Mouse (Mus musculus): Measurements from ENCODE around the gene Bfsp1.

Bfsp1 gene

DNA sequence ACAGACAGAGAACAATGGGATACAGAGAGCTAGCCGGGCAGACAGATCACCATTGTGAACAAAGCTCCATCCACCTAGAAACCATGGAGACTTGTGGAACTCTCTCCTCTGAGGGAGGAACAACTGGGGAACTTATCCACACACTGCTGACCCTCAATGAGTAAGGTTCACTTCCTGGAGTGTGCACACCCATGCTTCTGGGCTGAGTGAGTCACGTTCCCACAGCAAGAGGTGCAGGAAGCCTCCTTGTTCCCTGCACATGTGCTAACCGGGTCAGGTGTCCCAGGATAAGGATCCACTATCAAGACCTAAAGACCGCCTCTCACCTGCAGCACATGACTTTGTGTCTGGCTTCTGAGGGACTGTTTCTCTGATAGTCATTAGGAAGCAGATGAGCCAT, 9.5 kb downstream of the Bfsp1 start:
- no peak for DNase-seq (ENCODE audit: low spot score in 2 of 2)

DNA sequence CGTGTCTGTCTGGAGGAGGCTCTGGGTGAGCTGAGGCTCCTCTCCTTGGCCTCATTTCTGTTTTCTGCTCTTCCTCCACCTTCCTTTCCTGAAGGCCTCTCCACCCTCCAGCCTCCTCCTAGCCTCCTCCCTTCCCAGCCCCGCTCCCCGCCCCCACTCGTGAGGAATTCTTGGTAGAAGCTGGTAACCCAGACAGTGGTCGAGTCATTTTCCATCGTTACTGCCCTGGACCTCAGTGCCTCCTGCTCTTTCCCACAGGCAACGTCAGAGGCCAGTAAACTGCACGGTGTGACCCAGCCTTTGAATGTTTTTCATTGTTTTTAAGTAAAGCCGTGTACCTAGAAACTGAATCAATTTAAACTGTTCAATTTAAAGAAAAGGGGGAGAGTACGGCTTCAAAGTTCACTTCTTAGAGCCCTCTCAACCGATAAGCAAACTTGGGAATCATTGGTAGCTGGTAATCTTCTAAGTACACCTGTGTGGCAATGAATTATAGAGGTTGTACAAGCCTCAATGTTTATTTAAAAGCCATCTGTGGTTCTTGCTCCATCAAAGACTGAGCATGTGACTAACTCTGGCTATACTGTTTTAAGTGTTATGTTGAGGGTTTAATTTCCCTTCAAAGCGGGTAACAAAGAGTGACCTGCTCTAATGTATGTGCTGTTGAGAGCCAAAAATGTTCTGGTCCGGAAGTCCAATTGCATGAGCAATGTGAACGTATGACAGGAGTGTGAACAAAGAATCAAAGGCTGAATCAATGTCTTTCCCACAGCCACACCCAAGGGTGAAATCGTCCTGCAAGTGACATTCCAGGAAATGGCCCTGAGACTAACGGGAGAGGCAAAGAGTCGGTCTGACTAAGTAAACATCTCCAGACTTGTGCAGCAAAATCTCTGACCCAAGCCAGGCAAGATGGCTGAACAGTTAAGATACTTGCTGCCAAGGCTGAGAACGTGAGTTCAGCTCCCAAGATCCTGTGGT, 10.4 kb downstream of the Bfsp1 start:
- DNase-seq (ENCODE audit: low spot score in 2 of 2): no peak

DNA sequence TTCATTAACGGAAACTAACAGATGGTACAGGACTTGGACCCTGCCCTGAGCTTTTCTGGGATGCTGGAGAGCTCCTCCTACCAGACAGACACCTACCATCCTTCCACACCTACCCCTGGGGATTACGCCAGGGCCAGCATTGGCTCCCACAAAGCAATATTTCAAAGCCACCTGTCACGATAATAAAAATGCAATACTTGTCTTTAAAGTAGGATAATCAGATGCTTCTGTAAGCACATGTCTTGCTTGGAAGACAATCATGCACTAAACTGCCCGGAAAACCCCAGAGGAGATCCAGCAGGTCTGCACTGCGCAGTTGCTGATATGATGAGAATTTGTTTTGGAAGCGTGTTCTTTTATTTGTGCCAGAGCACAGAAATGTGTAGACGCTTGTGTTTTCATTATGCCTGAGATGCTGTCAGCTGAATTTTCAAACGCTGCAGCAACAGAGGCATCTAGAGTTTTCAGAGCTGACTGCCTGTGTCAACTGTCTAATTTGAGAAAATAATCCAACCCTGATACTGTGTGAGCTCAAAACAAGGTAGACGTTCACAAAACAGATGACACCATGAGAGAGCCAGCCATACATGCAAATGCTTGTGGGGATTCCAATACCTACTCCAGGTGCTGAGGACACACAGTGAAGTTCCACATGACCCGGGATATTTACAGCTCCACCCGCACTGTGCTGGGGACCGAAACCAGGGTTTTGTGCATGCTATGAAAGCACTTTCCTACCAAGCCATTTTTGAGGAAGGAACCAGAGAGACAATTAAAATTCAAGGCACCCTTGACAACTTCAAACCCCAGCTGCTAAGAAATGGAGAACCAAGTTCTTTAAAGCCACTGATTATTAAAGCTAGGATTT, 11.4 kb downstream of the Bfsp1 start:
- DNase-seq (ENCODE audit: low spot score in 2 of 2): no peak

DNA sequence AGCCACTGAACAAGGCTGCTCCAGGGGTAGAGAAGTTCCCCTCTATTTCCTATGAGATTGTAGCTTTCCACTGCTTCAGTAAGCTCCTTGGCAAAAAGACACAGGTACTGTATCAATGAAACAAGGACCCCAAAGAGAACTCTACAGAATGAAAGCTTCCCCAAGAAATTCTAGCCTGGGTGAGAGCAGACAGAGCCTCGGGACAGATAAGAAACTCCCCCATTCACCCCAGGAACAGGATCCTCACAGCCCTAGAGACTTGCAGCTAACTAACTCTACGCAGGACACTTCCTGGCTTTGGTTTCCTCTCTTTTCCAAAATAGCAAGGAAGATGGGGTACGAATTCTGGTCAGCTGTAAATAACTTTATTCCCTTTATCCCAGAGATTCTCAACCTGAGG, 15.7 kb downstream of the Bfsp1 start:
- no peak for DNase-seq (ENCODE audit: low spot score in 2 of 2)

DNA sequence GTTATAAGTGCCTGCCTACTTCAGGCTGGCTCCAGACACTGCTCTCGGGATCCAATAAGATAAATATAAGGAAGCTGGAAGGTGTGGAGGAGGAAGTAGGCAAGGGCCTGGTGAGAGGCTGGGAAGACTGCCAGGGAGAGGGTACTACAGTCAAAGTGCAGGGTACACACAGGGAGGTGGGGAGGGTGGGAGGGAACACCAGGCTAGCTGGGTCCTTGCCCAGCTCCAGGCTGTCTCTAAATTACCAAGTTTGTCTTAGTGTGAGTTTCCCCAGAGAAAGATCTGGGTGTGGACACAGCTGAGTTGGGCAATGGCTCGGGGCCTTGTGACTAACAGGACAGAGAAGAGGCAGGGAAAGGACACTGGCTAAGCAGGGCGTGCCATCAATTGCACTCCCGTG, 16.2 kb downstream of the Bfsp1 start:
- no peak for DNase-seq (ENCODE audit: low spot score in 2 of 2)

DNA sequence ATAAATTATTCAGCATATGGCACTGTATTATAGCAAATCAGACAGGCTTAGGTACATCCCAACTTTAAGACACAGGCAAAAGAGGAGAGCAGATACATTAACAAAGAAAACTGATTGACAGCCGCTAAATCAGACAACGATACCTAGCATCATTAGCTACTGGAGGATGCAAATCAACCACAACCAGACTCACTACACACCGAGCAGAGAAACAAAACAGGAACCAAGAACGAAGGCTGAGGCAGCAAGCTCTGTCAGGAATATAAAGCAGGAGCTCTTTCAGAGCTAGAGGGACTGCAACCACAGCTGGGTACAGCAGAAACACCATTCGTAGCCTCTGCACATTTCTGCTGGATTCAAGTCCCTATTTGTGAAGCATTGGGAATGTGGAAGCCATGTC, 18.2 kb downstream of the Bfsp1 start:
- no peak for DNase-seq (ENCODE audit: low spot score in 2 of 2)

DNA sequence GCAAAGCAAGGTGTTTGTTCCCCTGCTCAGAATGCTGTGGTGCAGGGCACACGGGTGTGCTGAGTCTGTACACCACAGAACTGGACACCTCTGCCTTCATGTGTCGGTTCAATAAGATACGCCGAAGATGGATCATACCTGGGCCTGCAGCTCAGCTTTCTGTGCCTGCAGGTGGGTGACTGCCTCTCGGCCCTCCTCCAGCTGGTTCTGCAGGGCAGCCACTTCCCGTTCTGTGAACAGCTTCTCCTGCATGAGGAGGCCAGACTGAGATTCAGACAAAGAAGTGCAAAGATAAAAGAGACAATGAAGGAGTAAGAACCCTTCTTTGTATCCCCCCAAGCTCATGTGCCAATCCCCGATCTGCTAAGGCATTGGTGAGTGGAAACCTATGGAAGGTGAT, 21.4 kb downstream of the Bfsp1 start:
- no peak for DNase-seq (ENCODE audit: low spot score in 2 of 2)

DNA sequence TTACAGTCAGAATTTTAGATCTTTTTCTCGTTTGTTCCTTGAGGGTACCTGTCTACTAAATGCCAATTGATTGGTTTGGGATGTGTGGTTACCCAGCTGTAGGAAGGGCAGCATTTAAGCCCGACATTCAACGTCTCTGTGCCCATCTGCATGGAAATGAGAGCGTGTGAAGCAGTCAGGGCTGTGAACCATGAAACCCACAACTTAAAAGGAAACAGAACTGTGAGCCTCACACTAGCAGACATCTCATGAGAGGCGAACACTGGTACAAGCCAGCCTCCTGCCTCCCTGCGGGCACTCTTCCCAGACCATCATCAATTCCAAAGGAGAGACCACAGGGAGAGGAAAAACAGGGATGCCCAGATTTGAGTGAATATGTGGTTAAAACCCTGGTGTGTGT, 22.1 kb downstream of the Bfsp1 start:
- no peak for DNase-seq (ENCODE audit: low spot score in 2 of 2)

DNA sequence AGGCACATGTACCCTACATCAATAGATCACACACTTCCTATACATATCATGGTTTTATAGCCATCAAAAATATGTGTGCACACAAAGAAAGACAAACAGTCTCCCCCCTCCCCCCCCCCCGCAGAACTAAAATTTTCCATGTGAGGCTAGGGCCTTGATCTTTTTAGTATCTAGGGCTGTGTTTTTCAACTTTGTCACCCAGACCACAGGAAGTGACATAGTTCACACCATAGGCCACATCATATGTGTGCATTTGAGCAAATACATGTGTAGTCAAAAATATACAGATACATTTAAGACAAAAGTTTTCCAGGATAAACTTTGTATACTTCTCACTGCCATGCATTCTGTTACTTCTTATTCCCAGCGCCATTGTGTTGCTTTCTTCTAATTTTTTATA, 23.5 kb downstream of the Bfsp1 start:
- no peak for DNase-seq (ENCODE audit: low spot score in 2 of 2)

DNA sequence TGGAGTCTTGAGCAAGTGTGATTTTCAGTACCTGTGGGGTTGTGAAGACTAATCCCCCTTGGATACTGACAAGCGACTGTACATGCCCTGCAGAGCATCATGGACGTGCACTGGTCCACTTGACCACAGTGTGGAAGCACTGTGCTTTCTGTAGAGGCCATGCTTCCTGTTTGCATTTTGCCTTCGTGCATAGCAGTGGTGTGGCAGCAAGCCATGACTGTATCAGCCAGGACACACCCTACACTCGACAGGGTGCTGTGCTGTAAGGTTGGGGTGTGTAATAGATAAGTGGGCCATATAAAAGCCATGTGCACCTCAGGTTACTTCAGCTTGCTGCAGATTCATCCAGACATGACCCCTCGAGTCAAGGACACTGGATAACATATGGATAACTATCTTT, 24.3 kb downstream of the Bfsp1 start:
- no peak for DNase-seq (ENCODE audit: low spot score in 2 of 2)

DNA sequence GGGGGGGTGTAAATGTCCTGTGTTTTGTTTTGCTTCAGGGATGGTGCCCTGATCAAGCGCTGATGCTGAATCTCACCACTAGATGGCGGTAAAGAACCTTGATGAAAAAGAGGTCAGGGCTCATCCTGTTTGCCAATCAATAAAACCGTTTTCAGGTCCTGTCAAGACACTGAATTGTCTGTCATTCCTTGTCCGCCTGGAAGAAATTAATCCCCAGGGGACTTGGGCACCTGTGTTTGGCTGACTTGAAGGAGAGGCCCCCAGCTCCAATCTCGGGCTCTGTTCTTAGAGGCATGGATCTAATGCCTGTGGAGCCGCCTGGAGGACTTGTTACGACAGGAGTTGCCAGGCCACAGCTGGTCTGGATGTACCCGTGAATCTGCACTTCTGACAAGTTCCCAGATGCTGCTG, 25.7 kb downstream of the Bfsp1 start:
- DNase-seq (ENCODE audit: low spot score in 2 of 2): peak; percentile 45 to 65

DNA sequence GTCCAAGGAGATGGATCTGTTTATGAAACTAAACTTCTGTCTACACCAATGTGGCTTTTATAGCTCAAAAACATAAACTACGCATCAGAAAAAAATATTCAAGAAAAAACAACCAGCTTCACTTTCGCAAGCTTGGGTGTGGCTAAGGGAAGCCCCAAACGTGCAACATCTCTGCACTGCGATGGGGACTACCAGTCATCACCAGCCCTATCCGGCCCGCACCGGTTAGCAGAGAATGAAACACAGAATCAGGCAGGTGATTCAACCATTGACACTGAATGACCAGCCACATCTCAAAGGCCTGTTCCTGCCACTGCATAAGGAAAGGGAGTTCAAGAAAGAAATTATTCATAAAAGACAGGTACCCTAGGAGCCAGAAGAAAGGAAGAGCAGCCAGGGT, 27.2 kb downstream of the Bfsp1 start:
- no peak for DNase-seq (ENCODE audit: low spot score in 2 of 2)

DNA sequence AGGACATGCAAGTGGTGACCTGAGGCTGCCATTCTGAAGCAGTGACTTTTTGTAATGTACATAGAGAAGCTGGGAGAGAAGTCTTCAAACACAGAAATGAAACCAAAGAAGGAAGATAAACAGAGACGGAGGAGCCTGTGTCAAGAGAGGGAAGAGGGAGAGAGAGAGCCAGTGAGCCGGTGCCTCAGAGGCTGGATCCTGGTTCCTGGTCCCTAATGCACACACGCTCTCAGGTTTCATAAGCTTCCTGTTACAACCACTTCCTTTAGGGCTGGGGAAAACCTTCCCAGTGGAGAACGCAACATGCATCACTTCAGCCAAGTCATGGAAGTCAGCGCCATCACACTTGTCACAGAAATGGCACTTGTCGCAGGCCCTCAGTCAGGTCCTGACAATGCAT, 28.9 kb downstream of the Bfsp1 start:
- DNase-seq (ENCODE audit: low spot score in 2 of 2): no peak

DNA sequence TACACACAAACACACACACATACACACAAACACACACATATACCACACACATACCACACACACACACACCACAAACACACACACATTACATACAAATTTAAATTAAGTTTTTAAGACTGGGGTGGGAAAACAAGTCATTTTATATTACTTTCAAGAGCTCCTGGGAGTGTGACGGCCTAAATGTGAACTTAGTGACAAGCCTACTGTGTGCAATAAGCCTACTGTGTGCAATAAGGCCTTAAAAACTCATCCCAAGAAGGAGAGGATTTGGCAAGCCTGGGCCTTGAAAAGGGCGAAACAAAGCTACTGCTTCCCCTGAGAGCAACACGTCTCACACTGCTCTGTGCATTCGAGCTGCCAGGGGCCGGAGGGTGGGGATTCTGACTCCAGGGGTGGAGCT, 30.3 kb downstream of the Bfsp1 start:
- no peak for DNase-seq (ENCODE audit: low spot score in 2 of 2)

DNA sequence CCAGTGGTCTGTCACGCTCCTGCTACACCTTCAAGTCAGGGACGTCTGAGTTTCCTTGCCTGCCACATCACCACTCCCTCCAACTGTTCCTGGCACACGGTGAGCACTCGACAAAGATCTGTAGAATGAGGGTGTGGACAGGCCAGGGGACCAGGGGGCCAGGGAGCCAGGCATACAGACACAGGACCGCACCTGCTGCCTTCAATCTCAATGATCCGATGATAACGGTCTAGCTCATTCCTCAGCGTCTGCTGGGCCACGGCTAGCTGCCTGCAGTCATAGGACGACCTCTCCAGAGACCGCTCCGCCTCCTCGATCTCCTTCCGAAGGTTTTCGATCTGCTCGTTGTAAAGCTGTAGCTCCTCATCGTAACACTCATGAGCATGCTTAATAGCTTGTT, 31.3 kb downstream of the Bfsp1 start:
- DNase-seq (ENCODE audit: low spot score in 2 of 2): no peak

DNA sequence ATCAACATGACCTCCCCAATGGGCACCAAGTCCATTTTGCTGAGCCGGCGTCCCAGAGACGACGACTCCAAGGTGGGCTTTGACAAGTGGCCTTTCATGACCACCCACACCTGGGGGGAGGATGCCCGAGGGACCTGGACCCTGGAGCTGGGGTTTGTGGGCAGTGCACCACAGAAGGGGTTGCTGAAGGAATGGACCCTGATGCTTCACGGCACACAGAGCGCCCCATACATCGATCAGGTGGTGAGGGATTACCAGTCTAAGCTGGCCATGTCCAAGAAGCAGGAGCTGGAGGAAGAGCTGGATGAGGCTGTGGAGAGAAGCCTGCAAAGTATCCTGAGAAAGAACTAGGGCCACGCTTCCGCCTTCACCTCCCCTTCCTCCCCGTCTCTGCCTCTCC, 49.5 kb downstream of the Bfsp1 start:
- no peak for DNase-seq (ENCODE audit: low spot score in 2 of 2)

DNA sequence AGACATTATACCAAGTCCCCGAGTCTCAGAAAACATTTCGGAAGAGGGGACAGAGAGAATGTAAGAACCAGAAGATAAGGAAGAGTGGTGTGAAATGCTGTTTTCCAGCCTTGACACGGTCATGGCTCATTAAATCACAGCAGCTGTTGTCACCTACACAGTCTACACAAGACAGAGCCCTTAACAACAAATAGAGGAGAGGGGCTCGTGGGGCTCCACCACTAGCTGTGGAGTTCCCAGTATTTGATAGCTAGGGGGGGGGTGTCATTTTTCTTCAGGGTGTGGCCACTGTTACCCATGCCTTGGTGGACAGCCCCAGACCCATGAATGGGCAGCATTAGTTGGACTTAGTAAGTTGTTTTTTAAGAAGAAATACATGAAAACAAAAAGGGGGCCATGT, 50.7 kb downstream of the Bfsp1 start:
- no peak for DNase-seq (ENCODE audit: low spot score in 2 of 2)

DNA sequence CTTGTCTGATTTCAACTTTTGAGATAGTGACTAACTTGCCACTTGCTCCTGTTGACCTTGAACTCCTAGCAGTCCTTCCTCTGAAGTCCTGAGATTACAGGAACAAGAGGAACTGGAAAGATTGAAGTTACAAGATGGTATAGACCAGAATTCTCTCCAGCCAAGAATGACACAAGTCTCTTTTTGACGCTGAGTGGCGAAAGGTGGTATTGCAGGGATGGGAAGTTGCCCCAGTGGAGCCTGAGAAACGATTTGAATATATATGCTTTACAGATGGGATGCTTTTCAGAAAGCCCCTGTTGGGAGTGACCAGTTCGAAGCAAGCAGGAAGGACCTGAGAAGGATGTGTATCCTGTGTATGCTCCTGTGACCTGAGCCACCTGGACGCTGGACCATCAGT, 54.2 kb downstream of the Bfsp1 start:
- no peak for DNase-seq (ENCODE audit: low spot score in 2 of 2)

DNA sequence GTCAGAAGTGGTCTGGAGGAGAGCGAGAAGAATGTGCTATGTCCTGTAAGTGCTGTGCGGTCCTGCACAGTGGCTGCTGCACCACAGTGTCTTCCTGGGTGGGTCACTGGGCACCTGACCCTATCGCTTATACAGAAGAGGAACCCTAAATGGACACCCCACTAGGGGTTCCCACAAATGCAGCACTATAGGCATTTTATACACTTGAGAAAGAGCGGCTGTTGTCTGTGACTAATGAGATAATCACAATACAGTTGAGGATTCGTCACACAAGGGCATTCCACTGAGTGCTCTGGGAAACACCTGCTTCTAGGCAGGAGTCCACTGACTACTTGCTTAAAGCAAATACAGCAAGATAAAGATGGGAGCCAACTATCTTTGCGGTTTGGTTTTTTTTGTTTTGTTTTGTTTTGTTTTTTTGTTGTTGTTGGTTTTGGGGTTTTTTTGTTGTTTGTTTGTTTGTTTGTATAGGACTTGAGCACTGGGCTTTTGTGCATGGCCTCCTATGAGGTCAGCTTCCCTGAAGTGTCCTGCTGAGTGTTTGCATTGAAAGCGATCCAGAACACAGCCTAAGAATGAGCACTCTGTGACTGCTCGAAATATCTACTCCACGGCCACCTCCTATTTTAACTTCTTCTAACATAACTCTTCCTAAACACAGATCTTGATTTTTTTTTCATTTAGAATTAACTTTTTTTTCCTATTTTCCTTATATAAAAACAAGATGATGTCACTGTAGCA, 55.9 kb downstream of the Bfsp1 start:
- DNase-seq (ENCODE audit: low spot score in 2 of 2): no peak

DNA sequence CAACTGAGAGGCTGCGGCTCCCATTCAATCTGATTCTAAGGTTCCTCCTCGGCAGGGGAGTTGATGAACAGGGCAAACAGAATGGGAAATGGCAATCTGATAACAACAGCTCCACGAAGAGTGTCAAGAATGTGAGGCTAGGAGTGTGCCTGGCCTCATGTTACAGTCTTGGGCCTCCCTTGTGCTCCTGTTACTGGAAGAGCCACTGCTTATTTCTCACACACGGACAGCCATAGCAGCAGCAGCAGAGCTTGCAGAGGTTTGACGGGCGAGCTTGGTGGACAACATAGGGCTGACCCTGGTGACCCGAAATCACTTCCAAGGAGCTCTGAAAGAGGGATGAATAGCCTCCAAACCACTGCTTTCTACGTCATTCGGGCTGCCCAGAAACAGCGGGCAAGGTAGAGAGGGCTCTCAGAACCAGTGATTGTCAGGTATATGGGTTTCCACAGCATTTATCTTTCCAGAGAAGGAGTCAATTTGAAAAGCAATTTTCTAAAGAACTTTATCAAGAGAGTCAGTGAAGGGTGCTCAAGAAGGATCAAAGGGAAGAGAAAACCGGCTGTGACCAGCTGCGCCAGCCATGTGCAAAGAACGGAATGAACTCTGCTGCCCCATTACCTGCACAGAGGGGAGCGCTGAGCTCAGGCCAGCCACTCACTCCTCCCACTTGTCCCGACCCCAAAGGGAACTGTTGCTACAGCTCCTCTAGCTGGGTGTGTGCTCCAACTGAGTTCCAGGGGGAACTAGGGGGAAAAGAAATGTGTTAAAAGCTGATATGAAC, 56.6 kb downstream of the Bfsp1 start:
- no peak for DNase-seq (ENCODE audit: low spot score in 2 of 2)

DNA sequence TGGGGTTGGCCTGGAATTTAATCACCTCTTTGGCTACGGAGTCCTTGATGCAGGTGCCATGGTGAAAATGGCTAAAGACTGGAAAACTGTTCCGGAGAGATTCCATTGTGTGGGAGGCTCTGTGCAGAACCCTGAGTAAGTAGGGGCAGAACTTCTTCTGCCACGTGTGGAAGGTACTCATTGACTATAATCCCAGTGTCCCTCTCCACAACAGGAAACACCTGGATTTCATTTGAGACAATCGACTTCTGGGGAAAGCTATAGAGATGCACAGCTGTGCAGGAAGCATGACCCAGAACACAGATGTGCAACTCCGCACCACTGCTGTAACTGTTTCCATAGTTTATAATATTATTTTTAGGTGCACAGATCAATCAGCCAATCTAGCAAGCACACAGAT, 61.9 kb downstream of the Bfsp1 start:
- DNase-seq (ENCODE audit: low spot score in 2 of 2): no peak

Data from frontal cortex, postnatal 25 days (tissue).